Mouse (Mus musculus): ENCODE measurements around the gene Cyb561. TPM values are rescaled to one million over a fixed set of nuclear protein-coding genes. Genes with fewer than 3 reads are reported as not detected.
A peak's percentile ranks its signal among the peaks of the same experiment; 100 is the strongest.

The Cyb561 gene
- polyA plus RNA-seq, 1 experiment from 2014 or later: 0.79 TPM

- Histone ChIP-seq H3K4me3 (ENCODE audit: low read depth, low read length) (no peak overlapping the region), H3K9me3 (replicated peaks; ENCODE audit: control insufficient read depth, low read length) (no peaks in the 10 kb centered on the region), H3K4me1 (ENCODE audit: control insufficient read depth, low read depth, low read length) (peaks cover 18% of the 10 kb centered on the region), H3K27me3 (ENCODE audit: control insufficient read depth, insufficient read depth, low read depth, low read length) (no peaks in the 10 kb centered on the region), H3K9ac (ENCODE audit: low read depth, low read length) (no peak overlapping the region), H3K36me3 (ENCODE audit: control insufficient read depth, insufficient read depth) (no peaks in the 10 kb centered on the region), H3K27ac (ENCODE audit: low read length) (no peak overlapping the region), H3K4me2 (ENCODE audit: low read depth, low read length) (peak overlapping the region; percentile 7; the same call in 1 of the 2 replicates)
- peak; percentile 83 for ATAC-seq (ENCODE audit: low read depth)
- WGBS (ENCODE audit: insufficient replicate concordance): 37% methylated on average over 5 of the region's 5 CpGs
Observed at GRCm38 (mm10) chr11:105921275-105921674, 31.9 kb downstream of the Cyb561 start.

- Histone ChIP-seq H3K4me1 (ENCODE audit: control insufficient read depth, low read depth, low read length) (peaks cover 18% of the 10 kb centered on the region), H3K4me3 (ENCODE audit: low read depth, low read length) (no peak overlapping the region), H3K27me3 (ENCODE audit: control insufficient read depth, insufficient read depth, low read depth, low read length) (no peaks in the 10 kb centered on the region), H3K27ac (ENCODE audit: low read length) (no peak overlapping the region), H3K9ac (ENCODE audit: low read depth, low read length) (no peak overlapping the region), H3K4me2 (ENCODE audit: low read depth, low read length) (0 out of 2 replicates have a peak overlapping the region, but pooled peaks have one; percentile 7), H3K9me3 (replicated peaks; ENCODE audit: control insufficient read depth, low read length) (no peaks in the 10 kb centered on the region), H3K36me3 (ENCODE audit: control insufficient read depth, insufficient read depth) (no peaks in the 10 kb centered on the region)
- WGBS (ENCODE audit: insufficient replicate concordance): 59% methylated on average over 2 of the region's 2 CpGs
- ATAC-seq (ENCODE audit: low read depth): peak; percentile 71
Observed at GRCm38 (mm10) chr11:105920836-105921235, 32.3 kb downstream of the Cyb561 start.

GRCm38 (mm10) chr11:105920098-105920785 is 32.9 kb downstream of the Cyb561 start:
- 55% methylated on average over 3 of the region's 3 CpGs for WGBS (ENCODE audit: insufficient replicate concordance)
- no peak overlapping the region for H3K4me3 ChIP-seq (ENCODE audit: low read depth, low read length)
- no peaks in the 10 kb centered on the region for H3K27me3 ChIP-seq (ENCODE audit: control insufficient read depth, insufficient read depth, low read depth, low read length)
- H3K4me1 ChIP-seq (ENCODE audit: control insufficient read depth, low read depth, low read length): peaks cover 18% of the 10 kb centered on the region
- H3K36me3 ChIP-seq (ENCODE audit: control insufficient read depth, insufficient read depth): no peaks in the 10 kb centered on the region
- no peak overlapping the region for H3K27ac ChIP-seq (ENCODE audit: low read length)
- no peak overlapping the region for H3K4me2 ChIP-seq (ENCODE audit: low read depth, low read length)
- no peak overlapping the region for H3K9ac ChIP-seq (ENCODE audit: low read depth, low read length)
- no peak for ATAC-seq (ENCODE audit: low read depth)
- H3K9me3 ChIP-seq (replicated peaks; ENCODE audit: control insufficient read depth, low read length): no peaks in the 10 kb centered on the region

- H3K9ac ChIP-seq (ENCODE audit: low read depth, low read length): no peak overlapping the region
- no peaks in the 10 kb centered on the region for H3K4me1 ChIP-seq (ENCODE audit: control insufficient read depth, low read depth, low read length)
- H3K4me3 ChIP-seq (ENCODE audit: low read depth, low read length): no peak overlapping the region
- WGBS (ENCODE audit: insufficient replicate concordance): 65% methylated on average over 5 of the region's 5 CpGs
- no peak overlapping the region for H3K4me2 ChIP-seq (ENCODE audit: low read depth, low read length)
- no peaks in the 10 kb centered on the region for H3K27me3 ChIP-seq (ENCODE audit: control insufficient read depth, insufficient read depth, low read depth, low read length)
- H3K27ac ChIP-seq (ENCODE audit: low read length): no peak overlapping the region
- ATAC-seq (ENCODE audit: low read depth): no peak
- no peaks in the 10 kb centered on the region for H3K36me3 ChIP-seq (ENCODE audit: control insufficient read depth, insufficient read depth)
- no peaks in the 10 kb centered on the region for H3K9me3 ChIP-seq (replicated peaks; ENCODE audit: control insufficient read depth, low read length)
Observed at GRCm38 (mm10) chr11:105913580-105913979, 39.6 kb downstream of the Cyb561 start.

- H3K4me3 ChIP-seq (ENCODE audit: low read depth, low read length): no peak overlapping the region
- H3K4me1 ChIP-seq (ENCODE audit: control insufficient read depth, low read depth, low read length): no peaks in the 10 kb centered on the region
- no peak overlapping the region for H3K9ac ChIP-seq (ENCODE audit: low read depth, low read length)
- no peaks in the 10 kb centered on the region for H3K9me3 ChIP-seq (replicated peaks; ENCODE audit: control insufficient read depth, low read length)
- ATAC-seq (ENCODE audit: low read depth): 0 out of 2 replicates have a peak, but pooled peaks have one; percentile 16
- no peak overlapping the region for H3K4me2 ChIP-seq (ENCODE audit: low read depth, low read length)
- no peaks in the 10 kb centered on the region for H3K27me3 ChIP-seq (ENCODE audit: control insufficient read depth, insufficient read depth, low read depth, low read length)
- 23% methylated on average over 4 of the region's 4 CpGs for WGBS (ENCODE audit: insufficient replicate concordance)
- no peaks in the 10 kb centered on the region for H3K36me3 ChIP-seq (ENCODE audit: control insufficient read depth, insufficient read depth)
- no peak overlapping the region for H3K27ac ChIP-seq (ENCODE audit: low read length)
Observed at GRCm38 (mm10) chr11:105911592-105912375, 41.4 kb downstream of the Cyb561 start.

- no peak overlapping the region for H3K9ac ChIP-seq (ENCODE audit: low read depth, low read length)
- no peaks in the 10 kb centered on the region for H3K9me3 ChIP-seq (replicated peaks; ENCODE audit: control insufficient read depth, low read length)
- H3K4me2 ChIP-seq (ENCODE audit: low read depth, low read length): no peak overlapping the region
- H3K4me1 ChIP-seq (ENCODE audit: control insufficient read depth, low read depth, low read length): no peaks in the 10 kb centered on the region
- no peak overlapping the region for H3K4me3 ChIP-seq (ENCODE audit: low read depth, low read length)
- H3K27ac ChIP-seq (ENCODE audit: low read length): no peak overlapping the region
- H3K27me3 ChIP-seq (ENCODE audit: control insufficient read depth, insufficient read depth, low read depth, low read length): no peaks in the 10 kb centered on the region
- H3K36me3 ChIP-seq (ENCODE audit: control insufficient read depth, insufficient read depth): no peaks in the 10 kb centered on the region
- ATAC-seq (ENCODE audit: low read depth): no peak
Observed at GRCm38 (mm10) chr11:105911149-105911548, 42.0 kb downstream of the Cyb561 start.

GRCm38 (mm10) chr11:105909617-105910016 is 43.5 kb downstream of the Cyb561 start:
- 62% methylated on average over 2 of the region's 2 CpGs for WGBS (ENCODE audit: insufficient replicate concordance)
- Histone ChIP-seq H3K4me2 (ENCODE audit: low read depth, low read length) (no peak overlapping the region), H3K4me1 (ENCODE audit: control insufficient read depth, low read depth, low read length) (no peaks in the 10 kb centered on the region), H3K4me3 (ENCODE audit: low read depth, low read length) (no peak overlapping the region), H3K9me3 (replicated peaks; ENCODE audit: control insufficient read depth, low read length) (no peaks in the 10 kb centered on the region), H3K36me3 (ENCODE audit: control insufficient read depth, insufficient read depth) (no peaks in the 10 kb centered on the region), H3K27me3 (ENCODE audit: control insufficient read depth, insufficient read depth, low read depth, low read length) (no peaks in the 10 kb centered on the region), H3K9ac (ENCODE audit: low read depth, low read length) (no peak overlapping the region), H3K27ac (ENCODE audit: low read length) (no peak overlapping the region)
- no peak for ATAC-seq (ENCODE audit: low read depth)

GRCm38 (mm10) chr11:105908926-105909325 is 44.2 kb downstream of the Cyb561 start:
- Histone ChIP-seq H3K36me3 (ENCODE audit: control insufficient read depth, insufficient read depth) (no peaks in the 10 kb centered on the region), H3K4me3 (ENCODE audit: low read depth, low read length) (no peak overlapping the region), H3K27me3 (ENCODE audit: control insufficient read depth, insufficient read depth, low read depth, low read length) (no peaks in the 10 kb centered on the region), H3K4me2 (ENCODE audit: low read depth, low read length) (no peak overlapping the region), H3K27ac (ENCODE audit: low read length) (no peak overlapping the region), H3K9me3 (replicated peaks; ENCODE audit: control insufficient read depth, low read length) (no peaks in the 10 kb centered on the region), H3K9ac (ENCODE audit: low read depth, low read length) (no peak overlapping the region), H3K4me1 (ENCODE audit: control insufficient read depth, low read depth, low read length) (no peaks in the 10 kb centered on the region)
- WGBS (ENCODE audit: insufficient replicate concordance): 74% methylated on average over 8 of the region's 8 CpGs
- no peak for ATAC-seq (ENCODE audit: low read depth)

GRCm38 (mm10) chr11:105907381-105907780 is 45.8 kb downstream of the Cyb561 start:
- no peaks in the 10 kb centered on the region for H3K4me1 ChIP-seq (ENCODE audit: control insufficient read depth, low read depth, low read length)
- H3K4me2 ChIP-seq (ENCODE audit: low read depth, low read length): no peak overlapping the region
- no peak overlapping the region for H3K27ac ChIP-seq (ENCODE audit: low read length)
- ATAC-seq (ENCODE audit: low read depth): no peak
- no peak overlapping the region for H3K4me3 ChIP-seq (ENCODE audit: low read depth, low read length)
- no peaks in the 10 kb centered on the region for H3K36me3 ChIP-seq (ENCODE audit: control insufficient read depth, insufficient read depth)
- WGBS (ENCODE audit: insufficient replicate concordance): 64% methylated on average over 1 of the region's 1 CpGs
- no peaks in the 10 kb centered on the region for H3K27me3 ChIP-seq (ENCODE audit: control insufficient read depth, insufficient read depth, low read depth, low read length)
- H3K9me3 ChIP-seq (replicated peaks; ENCODE audit: control insufficient read depth, low read length): no peaks in the 10 kb centered on the region
- no peak overlapping the region for H3K9ac ChIP-seq (ENCODE audit: low read depth, low read length)
